Mouse (Mus musculus) 416B (cell line): ENCODE measurements at regions not wholly inside any gene's neighbourhood (a gene's known extent, or its start where the extent isn't known, plus 50 kb on each side); places are given as distances from the start of the nearest gene placed in this dataset.

ENCODE experiments used
- DNase-seq: peaks from one replicate; pipeline ENCODE4 v3.0.0; 2011; ENCODE audit warnings: low read depth

GRCm38 (mm10) chr7:121214181-121214580 lies 132.7 kb downstream of the Otoa start:
- no peak for DNase-seq

DNA sequence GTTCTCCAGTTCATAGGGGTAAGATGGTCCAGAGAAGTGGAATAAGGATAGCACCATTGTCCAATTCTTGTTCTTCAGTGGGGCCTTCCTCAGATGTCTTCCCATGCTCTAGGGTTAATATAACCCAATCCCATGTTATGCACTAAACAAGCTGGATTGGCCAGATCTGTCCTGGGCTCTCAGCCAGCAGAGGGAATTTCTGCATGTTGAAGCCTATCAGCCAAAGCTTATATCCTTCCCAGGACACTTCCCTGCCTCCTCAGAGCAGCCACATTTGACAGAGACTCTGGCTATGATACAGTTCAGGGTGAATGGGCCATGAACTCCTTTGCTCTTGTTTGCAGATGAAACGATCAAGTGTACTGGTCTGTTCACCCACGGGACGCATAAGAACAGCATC lies 133.6 kb downstream of the Otoa start:
- DNase-seq: no peak

- no peak for DNase-seq
These were observed 134.3 kb downstream of the Otoa start for GRCm38 (mm10) chr7:121215735-121216134.

DNA sequence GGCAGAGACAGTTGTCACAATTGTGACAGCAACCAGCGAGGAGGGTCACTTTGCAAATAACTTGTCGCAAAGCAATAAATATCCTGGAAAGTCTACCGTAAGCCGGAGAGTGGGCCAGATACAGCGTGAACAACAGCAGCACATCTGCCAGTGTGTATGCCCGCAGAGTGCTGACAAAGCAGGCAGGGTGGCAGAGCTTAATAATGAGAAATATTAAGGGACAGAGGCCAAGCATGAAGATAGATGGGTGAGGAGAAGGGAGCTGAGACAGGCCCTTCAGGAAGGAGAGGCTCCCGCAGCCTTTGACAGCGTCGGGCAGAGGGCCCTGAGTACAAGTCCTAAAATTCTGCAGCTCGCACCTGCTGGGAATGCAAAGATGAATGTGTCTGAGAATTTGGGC lies 136.6 kb downstream of the Otoa start:
- DNase-seq: no peak

GRCm38 (mm10) chr7:121221158-121221557 lies 139.7 kb downstream of the Otoa start:
- DNase-seq: no peak

DNA sequence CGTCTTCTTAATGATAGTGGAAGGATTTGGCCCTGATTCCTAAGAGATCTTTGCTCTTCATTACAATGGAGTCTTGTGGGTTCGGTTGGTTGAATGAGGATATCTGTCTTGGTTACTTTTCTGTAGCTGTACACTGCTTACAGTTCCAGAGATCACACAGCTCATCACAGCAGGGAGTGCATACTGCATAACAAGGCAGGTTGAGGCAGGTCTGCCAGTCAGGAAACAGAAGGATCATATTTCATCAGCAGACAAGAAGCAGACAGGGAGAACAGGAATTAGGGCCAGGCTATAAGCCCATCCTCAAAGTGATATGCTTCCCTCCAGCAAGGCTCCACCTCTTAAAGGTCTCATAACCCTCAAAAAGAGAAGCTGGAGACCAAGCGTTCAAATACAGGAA lies 150.4 kb downstream of the Otoa start:
- no peak for DNase-seq

DNA sequence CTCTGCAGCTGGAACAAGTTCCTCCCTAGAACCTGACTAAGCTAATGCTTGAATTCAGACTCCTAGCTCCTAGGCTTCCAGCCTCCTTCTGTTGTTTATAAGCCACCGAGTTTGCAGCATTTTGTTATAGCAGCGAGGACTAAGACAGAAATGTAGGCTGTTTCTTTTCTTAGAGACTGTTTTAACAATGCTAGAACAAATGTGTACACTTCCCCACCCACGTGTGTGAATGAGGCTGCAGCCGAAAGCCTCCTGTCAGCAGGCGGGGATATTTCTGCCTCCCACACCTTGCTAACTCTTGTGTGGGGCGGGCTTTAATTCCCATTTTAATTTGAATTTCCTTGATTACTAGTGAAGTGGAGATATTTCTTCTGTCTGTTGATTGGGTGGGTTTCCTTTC lies 153.4 kb downstream of the Otoa start:
- DNase-seq: no peak

DNA sequence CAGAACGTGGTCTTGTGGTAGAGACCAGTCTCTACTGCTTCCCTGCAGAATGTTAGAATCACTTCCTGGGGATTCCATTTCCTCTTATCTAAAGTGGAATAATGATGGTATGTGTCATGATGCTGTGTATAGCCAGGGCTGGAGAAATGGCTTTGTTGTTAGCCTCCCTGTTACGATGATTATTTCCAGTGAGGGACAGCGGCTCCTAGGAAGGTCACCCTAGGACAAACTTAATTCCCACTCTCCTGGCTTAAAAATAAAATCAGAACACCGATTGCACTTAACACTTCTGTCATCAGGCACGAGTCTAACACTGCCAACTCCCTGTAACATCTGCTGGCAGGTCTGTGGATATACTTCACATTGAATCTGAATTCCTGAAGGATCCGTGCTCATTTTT lies 151.9 kb upstream of the Hs3st2 start:
- DNase-seq: no peak

DNA sequence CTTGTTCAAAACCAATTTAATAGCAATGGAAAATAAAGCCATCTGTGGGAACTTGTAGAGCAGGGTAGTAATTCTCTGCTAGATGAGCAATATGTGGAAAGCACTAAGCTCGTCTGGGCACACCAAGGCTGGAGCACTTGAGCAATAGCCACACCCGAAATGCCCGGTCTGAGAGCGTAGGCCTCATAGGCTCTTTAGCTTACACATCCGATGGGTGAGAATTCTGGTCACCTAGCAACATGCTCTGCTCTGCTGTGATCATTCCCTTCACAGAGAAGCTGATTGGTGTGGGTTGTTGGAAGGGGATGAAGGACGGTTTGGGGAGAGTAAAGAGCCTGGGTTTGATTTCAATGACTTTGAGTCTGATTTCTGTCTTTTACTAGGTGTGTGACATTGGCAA lies 143.8 kb upstream of the Hs3st2 start:
- no peak for DNase-seq

DNA sequence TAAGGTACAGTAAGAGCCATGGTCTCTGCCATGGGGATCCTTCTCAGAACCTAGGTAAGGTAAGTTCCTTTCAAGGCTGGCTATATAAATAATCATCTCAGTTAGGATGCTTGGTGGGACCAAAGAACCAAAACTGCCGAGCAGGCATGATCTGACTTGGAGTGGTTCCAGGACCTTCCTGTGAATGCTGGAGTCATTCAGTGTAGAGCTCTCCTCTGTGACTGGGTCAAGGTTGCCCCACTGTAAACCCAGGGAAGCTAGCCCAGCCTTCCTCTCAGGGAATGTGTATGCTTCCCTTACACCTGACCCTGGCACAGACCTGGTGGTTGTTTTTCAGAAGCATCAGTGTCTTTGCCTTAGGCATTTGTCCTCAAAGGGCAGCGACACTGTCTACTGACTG lies 134.2 kb upstream of the Hs3st2 start:
- DNase-seq: no peak

GRCm38 (mm10) chr7:121258826-121259496 lies 132.7 kb upstream of the Hs3st2 start:
- peak; percentile 66 for DNase-seq

GRCm38 (mm10) chr7:121259497-121260009 lies 132.1 kb upstream of the Hs3st2 start:
- DNase-seq: no peak

DNA sequence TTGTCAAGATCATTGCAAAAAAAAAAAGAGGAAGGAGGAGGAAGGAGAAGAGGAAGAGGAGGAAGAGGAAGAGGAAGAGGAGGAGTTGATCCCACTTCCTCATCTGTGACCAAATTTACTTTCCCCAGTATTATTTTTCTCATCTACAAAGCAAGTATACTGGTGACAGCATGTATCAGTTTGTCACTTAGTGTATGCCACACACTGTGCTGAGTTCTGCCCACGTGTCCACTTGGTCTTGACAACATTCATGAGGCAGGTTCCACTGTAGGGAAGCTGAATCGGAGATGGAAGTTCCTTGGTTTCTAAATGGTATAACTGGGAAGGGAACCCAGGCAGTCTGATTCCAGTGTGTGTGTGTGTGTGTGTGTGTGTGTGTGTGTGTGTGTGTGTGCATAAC lies 122.3 kb upstream of the Hs3st2 start:
- no peak for DNase-seq

DNA sequence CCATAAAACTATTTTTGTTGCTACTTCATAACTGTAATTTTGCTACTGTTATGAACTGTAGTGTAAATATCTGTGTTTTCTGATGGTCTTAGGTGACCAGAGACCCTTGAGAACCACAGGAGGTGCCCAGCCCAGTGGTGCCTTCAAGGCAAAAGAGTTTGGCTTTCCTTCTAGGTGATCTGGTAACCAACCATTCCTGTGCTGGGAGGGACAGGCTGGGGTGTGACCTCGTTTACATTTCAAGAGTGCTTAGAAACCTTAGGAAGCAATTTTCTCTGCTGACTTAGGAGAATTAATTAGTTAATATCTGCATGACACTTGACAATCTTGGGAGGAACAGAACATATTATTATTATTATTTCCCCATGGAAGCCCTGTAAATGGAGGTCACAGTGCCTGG lies 111.1 kb upstream of the Hs3st2 start:
- DNase-seq: no peak

DNA sequence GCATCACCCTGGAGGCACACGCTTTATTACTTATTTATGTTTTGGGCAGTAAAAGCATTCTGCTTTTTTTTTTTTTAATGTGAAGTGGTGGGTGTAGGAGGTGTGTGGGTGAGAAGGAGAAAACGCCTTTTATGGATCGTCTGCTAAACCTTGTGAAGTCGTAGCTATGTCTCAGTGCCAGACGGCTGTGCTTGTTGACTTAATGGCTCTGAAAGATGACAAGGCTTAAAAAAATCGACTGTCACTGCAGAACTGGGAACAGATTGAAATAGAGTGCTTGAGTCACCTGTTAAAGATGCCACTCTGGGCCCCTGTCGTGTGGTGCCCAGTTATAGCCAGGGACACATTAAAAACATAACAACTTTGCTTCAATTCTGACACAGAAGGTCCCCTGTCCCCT lies 109.5 kb upstream of the Hs3st2 start:
- no peak for DNase-seq

- no peak for DNase-seq
These were observed 101.9 kb upstream of the Hs3st2 start for GRCm38 (mm10) chr7:121289737-121290136.

- no peak for DNase-seq
These were observed 95.4 kb upstream of the Hs3st2 start for GRCm38 (mm10) chr7:121296151-121296695.

- DNase-seq: no peak
These were observed 78.6 kb upstream of the Hs3st2 start for GRCm38 (mm10) chr7:121312961-121313587.

DNA sequence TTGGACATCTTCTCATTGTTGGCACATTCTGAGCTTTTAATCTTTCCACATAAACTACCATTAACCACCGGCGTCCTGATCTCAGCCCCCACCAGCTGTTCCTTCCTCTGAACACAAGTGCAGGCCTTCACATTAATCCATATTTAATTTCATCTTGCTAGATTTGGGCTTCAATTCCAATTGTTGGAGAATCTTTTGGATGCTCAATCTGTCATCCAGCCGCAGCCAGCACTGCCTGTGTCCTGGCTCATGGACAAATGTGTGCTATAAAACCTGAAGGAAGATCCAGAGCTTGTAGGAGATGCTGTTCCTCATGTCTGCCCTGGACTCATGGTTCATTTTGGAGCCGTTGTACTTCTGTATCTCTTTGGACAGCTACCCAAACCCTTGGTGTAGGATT lies 77.1 kb upstream of the Hs3st2 start:
- DNase-seq: no peak

DNA sequence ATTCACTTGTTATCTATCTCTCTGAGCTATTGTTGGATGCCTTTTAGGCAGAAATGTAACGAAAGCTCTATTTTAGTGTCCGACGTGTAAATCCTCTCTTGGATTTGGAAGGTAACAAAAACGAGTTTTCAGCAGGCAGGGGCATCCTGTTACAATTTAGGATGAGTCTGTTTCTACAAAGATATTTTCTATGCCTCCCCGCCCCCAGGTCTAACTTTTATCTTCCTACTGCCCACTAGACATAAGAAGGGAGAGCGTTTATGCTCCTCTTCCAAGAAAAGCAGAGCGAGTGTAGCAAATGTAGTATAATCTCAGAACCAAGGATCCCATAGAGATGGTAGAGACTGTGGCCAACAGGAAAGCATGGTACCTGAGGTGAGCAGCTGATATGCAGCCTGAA lies 62.4 kb upstream of the Hs3st2 start:
- no peak for DNase-seq

- no peak for DNase-seq
These were observed 59.1 kb upstream of the Hs3st2 start for GRCm38 (mm10) chr7:121332532-121332931.

DNA sequence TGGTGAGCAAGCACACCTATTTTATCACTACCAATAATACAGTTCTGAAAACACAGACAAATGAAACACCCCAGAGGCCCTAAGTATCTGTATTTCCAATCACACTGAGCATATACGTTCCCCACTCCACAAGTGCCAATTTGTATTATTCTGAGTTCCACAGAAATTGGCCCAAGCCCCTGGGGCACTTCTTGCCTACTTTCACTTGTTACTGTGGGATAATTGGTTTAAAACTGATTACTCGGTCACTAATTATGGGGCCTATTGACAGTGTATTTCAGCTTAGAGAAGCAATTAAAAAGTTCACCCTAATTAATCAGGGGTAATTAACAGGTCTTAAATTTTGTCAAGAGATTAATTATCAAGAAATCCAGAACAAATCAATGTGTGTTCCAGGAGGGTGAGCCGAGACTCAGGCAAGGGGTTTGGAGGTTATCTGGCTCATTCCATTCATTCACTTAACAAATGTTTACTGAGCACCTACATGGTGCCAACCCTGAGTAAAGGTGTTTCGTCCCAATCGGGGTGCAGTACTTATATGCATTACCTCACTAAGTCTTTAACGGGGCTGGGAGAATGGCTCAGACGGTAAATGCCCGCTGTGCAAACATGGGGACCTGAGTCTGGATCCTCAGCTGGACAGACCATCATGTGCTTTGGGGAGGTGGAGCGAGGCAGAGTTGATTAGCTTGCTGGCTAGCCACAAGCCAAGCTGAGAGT lies 56.1 kb upstream of the Hs3st2 start:
- no peak for DNase-seq

DNA sequence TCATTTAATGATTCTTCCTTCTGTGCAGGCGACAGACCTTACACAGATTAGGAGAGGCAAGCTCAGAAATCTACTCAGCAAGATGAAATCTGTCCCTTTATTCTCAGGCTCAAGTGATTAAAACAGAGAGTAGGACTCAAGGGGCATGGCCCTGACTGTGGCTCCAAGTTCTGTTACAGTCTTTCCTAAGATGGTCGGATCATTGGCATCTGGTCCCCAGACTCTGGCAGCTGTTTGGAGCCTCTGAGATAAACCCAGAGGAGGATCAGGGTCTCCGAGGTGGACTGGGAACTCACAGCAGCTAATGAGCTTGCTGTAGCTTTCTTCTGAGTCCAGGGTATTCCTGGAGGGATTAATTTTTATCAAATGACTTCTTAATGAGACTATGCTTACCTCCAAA lies 51.7 kb upstream of the Hs3st2 start:
- DNase-seq: no peak
